Mouse (Mus musculus) kidney, postnatal 36 days (tissue): Measurements from ENCODE around the gene Pdf.

Experiments
- DNase-seq, 2 experiments: peaks; one replicate each; pipeline ENCODE4 v3.0.0; 2021 to 2022; ENCODE audit warnings: mixed read lengths in 2 of 2

Pdf gene

GRCm38 (mm10) chr8:107048061-107048941, at the start of gene Pdf:
TSS of gene Pdf (minus strand) at chr8:107048614.
- DNase-seq = peak; percentile 82 to 90

- peak; percentile 97 to 98 for DNase-seq
Measured at GRCm38 (mm10) chr8:107096366-107097036, 48.1 kb upstream of the Pdf start, which contains the start of gene Terf2. TSS of gene Terf2 (minus strand) at chr8:107096547.

GRCm38 (mm10) chr8:107095717-107096365, 47.4 kb upstream of the Pdf start:
- DNase-seq = peak in 1 of 2 experiments; percentile 21

GRCm38 (mm10) chr8:107090531-107090930, 42.1 kb upstream of the Pdf start:
- DNase-seq = no peak

GRCm38 (mm10) chr8:107088526-107089063, 40.2 kb upstream of the Pdf start:
- no peak for DNase-seq

GRCm38 (mm10) chr8:107086018-107086417, 37.6 kb upstream of the Pdf start:
- DNase-seq = no peak

- DNase-seq = peak in 1 of 2 experiments; percentile 51
Measured at GRCm38 (mm10) chr8:107085358-107085757, 36.9 kb upstream of the Pdf start.

GRCm38 (mm10) chr8:107076239-107076888, 27.9 kb upstream of the Pdf start:
- no peak for DNase-seq

GRCm38 (mm10) chr8:107074128-107074527, 25.7 kb upstream of the Pdf start:
- no peak for DNase-seq

- DNase-seq = no peak
Measured at GRCm38 (mm10) chr8:107073706-107074105, 25.3 kb upstream of the Pdf start.

GRCm38 (mm10) chr8:107065511-107066496, 17.4 kb upstream of the Pdf start, which contains the start of gene Tmed6:
TSS of gene Tmed6 (minus strand) at chr8:107065644.
- peak; percentile 90 for DNase-seq

- no peak for DNase-seq
Measured at GRCm38 (mm10) chr8:107062613-107063012, 14.2 kb upstream of the Pdf start.

- DNase-seq = no peak
Measured at GRCm38 (mm10) chr8:107056973-107057369, 8.6 kb upstream of the Pdf start.

GRCm38 (mm10) chr8:107056076-107056972, 7.9 kb upstream of the Pdf start, which contains the start of the genes Cog8 and Nip7:
TSS of gene Cog8 (minus strand) at chr8:107056689.
TSS of gene Nip7 (plus strand) at chr8:107056877.
- DNase-seq = peak; percentile 97 to 98

GRCm38 (mm10) chr8:107052046-107052445, 3.6 kb upstream of the Pdf start:
- DNase-seq = no peak

- DNase-seq = no peak
Measured at GRCm38 (mm10) chr8:107049480-107049879, 1.1 kb upstream of the Pdf start.

GRCm38 (mm10) chr8:107046976-107047375, 1.4 kb downstream of the Pdf start:
- no peak for DNase-seq

- DNase-seq = no peak
Measured at GRCm38 (mm10) chr8:107045478-107045877, 2.9 kb downstream of the Pdf start.

- DNase-seq = no peak
Measured at GRCm38 (mm10) chr8:107040632-107041031, 7.8 kb downstream of the Pdf start.

GRCm38 (mm10) chr8:107036626-107037025, 11.8 kb downstream of the Pdf start:
- DNase-seq = peak; percentile 51 to 64
